In genomic region chr1:134163476-134163875, GRCm38 (mm10) we compare ENCODE assay signal across 35 mouse cellular contexts. TPM values are rescaled to one million over a fixed set of nuclear protein-coding genes. Genes with fewer than 3 reads are reported as not detected.
A peak's percentile ranks its signal among the peaks of the same experiment; 100 is the strongest.
DNase-seq lines count a peak whose midpoint lies in the region; ATAC-seq lines count a peak whose summit lies in the region.
"Had no signal": no experiment of that assay in that cellular context is flagged by ENCODE, and none has a peak within 500 bp of the region (broad histone marks: within the 10 kb centered on the region; RNA-seq: fewer than 3 reads in every experiment).

No protein-coding gene starts in this region.

- no peaks in the 10 kb centered on the region for H3K27me3 ChIP-seq in kidney, embryonic 15.5 days
- H3K27me3 ChIP-seq in liver, embryonic 11.5 days (replicated peaks; ENCODE audit: control insufficient read depth, insufficient read depth, low read length), result no peaks in the 10 kb centered on the region
- H3K27me3 ChIP-seq in liver, embryonic 16.5 days (ENCODE audit: control insufficient read depth, insufficient read depth, low read depth, low read length), result no peaks in the 10 kb centered on the region
- H3K27me3 ChIP-seq: embryonic facial prominence, embryonic 15.5 days; forebrain, embryonic 12.5 days; limb, embryonic 12.5 days; neural tube, embryonic 12.5 days had no signal

- H3K36me3 ChIP-seq in kidney, embryonic 15.5 days, result no peaks in the 10 kb centered on the region
- no peaks in the 10 kb centered on the region for H3K36me3 ChIP-seq in liver, embryonic 11.5 days (ENCODE audit: control insufficient read depth, insufficient read depth, low read length)
- no peaks in the 10 kb centered on the region for H3K36me3 ChIP-seq in liver, embryonic 16.5 days (ENCODE audit: control insufficient read depth, insufficient read depth)
- H3K36me3 ChIP-seq: embryonic facial prominence, embryonic 10.5 days; embryonic facial prominence, embryonic 15.5 days; forebrain, embryonic 12.5 days; G1E; limb, embryonic 12.5 days; midbrain, embryonic 10.5 days; neural tube, embryonic 12.5 days had no signal

- no peak overlapping the region for H3K4me3 ChIP-seq in kidney, embryonic 15.5 days (replicated peaks)
- no peak overlapping the region for H3K4me3 ChIP-seq in liver, embryonic 11.5 days (ENCODE audit: low read depth, low read length)
- no peak overlapping the region for H3K4me3 ChIP-seq in liver, embryonic 16.5 days (ENCODE audit: low read depth, low read length)
- H3K4me3 ChIP-seq: embryonic facial prominence, embryonic 10.5 days; embryonic facial prominence, embryonic 15.5 days; forebrain, embryonic 12.5 days; layer of hippocampus, adult 2 months; left cerebral cortex, adult 2 months; limb, embryonic 12.5 days; midbrain, embryonic 10.5 days; myocyte; neural tube, embryonic 12.5 days had no signal

- H3K9me3 ChIP-seq in kidney, embryonic 15.5 days (replicated peaks), result no peaks in the 10 kb centered on the region
- no peaks in the 10 kb centered on the region for H3K9me3 ChIP-seq in liver, embryonic 11.5 days (ENCODE audit: control insufficient read depth, low read length)
- no peaks in the 10 kb centered on the region for H3K9me3 ChIP-seq in liver, embryonic 16.5 days (replicated peaks; ENCODE audit: control insufficient read depth, low read length)
- H3K9me3 ChIP-seq: embryonic facial prominence, embryonic 15.5 days; forebrain, embryonic 12.5 days; G1E; limb, embryonic 12.5 days; midbrain, embryonic 10.5 days; neural tube, embryonic 12.5 days had no signal

- DNase-seq in kidney, adult 11 months, result peak; percentile 28
- DNase-seq in liver, result peak; percentile 25
- no peak for DNase-seq in liver, embryonic 11.5 days (ENCODE audit: low spot score)
- DNase-seq in kidney, postnatal 25 days, result peak; percentile 25 to 71
- no peak for DNase-seq in urinary bladder, adult 2 months (ENCODE audit: low spot score)
- DNase-seq: adrenal gland, postnatal 10 days; cerebellum, adult 8-10 months; cerebellum, postnatal 25 days; forebrain, postnatal 0 days; gastrocnemius, postnatal 14 days; heart, postnatal 14 days; lung, adult 2 months; lung, postnatal 10 days; right cerebral cortex, postnatal 4 days; thymus, adult 2 months had no signal

- H3K4me1 ChIP-seq in kidney, embryonic 15.5 days, result no peaks in the 10 kb centered on the region
- H3K4me1 ChIP-seq in liver, embryonic 11.5 days (replicated peaks; ENCODE audit: control insufficient read depth, insufficient read depth, low read length), result peaks cover 3% of the 10 kb centered on the region; the same call in 1 of the 2 replicates
- H3K4me1 ChIP-seq in liver, embryonic 16.5 days (ENCODE audit: control insufficient read depth, low read depth, low read length), result peaks cover 3% of the 10 kb centered on the region
- H3K4me1 ChIP-seq: embryonic facial prominence, embryonic 15.5 days; limb, embryonic 12.5 days; neural tube, embryonic 12.5 days had no signal

- H3K9ac ChIP-seq in kidney, embryonic 15.5 days, result no peak overlapping the region
- H3K9ac ChIP-seq in liver, embryonic 11.5 days (ENCODE audit: low read depth, low read length), result no peak overlapping the region
- H3K9ac ChIP-seq in liver, embryonic 16.5 days (ENCODE audit: low read depth, low read length), result no peak overlapping the region
- H3K9ac ChIP-seq: embryonic facial prominence, embryonic 15.5 days; forebrain, embryonic 12.5 days; forebrain, postnatal 0 days; limb, embryonic 12.5 days; neural tube, embryonic 12.5 days had no signal

- H3K27ac ChIP-seq in kidney, embryonic 15.5 days, result no peak overlapping the region
- no peak overlapping the region for H3K27ac ChIP-seq in liver, embryonic 11.5 days (ENCODE audit: low read depth, low read length)
- no peak overlapping the region for H3K27ac ChIP-seq in liver, embryonic 16.5 days (ENCODE audit: low read length)
- H3K27ac ChIP-seq: embryonic facial prominence, embryonic 10.5 days; embryonic facial prominence, embryonic 15.5 days; forebrain, embryonic 12.5 days; layer of hippocampus, adult 2 months; left cerebral cortex, adult 2 months; limb, embryonic 12.5 days; midbrain, embryonic 10.5 days; neural tube, embryonic 12.5 days had no signal

- 77% methylated on average over 7 of the region's 7 CpGs for WGBS in kidney, embryonic 15.5 days
- WGBS in liver, embryonic 11.5 days, result 82% methylated on average over 7 of the region's 7 CpGs
- 61% methylated on average over 7 of the region's 7 CpGs for WGBS in liver, embryonic 16.5 days (ENCODE audit: insufficient replicate concordance)

- no peak for ATAC-seq in kidney, embryonic 15.5 days (replicated peaks; ENCODE audit: low FRiP score)
- no peak for ATAC-seq in liver, embryonic 11.5 days (replicated peaks; ENCODE audit: low FRiP score)
- ATAC-seq in liver, embryonic 16.5 days (ENCODE audit: low read depth), result peak; percentile 83
- no peak for ATAC-seq in megakaryocyte, adult 5-6 weeks (ENCODE audit: poor library complexity, severe bottlenecking)
- ATAC-seq: forebrain, postnatal 0 days; hindbrain, embryonic 16.5 days had no signal

- no peak overlapping the region for H3K4me2 ChIP-seq in kidney, embryonic 15.5 days
- H3K4me2 ChIP-seq in liver, embryonic 11.5 days, result no peak overlapping the region
- H3K4me2 ChIP-seq in liver, embryonic 16.5 days (ENCODE audit: low read depth, low read length), result no peak overlapping the region
- H3K4me2 ChIP-seq: embryonic facial prominence, embryonic 15.5 days; forebrain, embryonic 12.5 days; limb, embryonic 12.5 days; neural tube, embryonic 12.5 days had no signal

RNA-seq across cellular contexts. Expression of gene Chil1, which starts 18.5 kb away (rescaled TPM):
- polyA plus RNA-seq in kidney, embryonic 15.5 days (2015; fragmentation: Nextera tagmentation; extraction: Ambion mirVana), result 1.7 and 2.2 TPM in 2 replicates
- 0.41 and 0.49 TPM in 2 replicates for polyA plus RNA-seq in liver, embryonic 11.5 days (2014; fragmentation: Nextera tagmentation; extraction: Ambion mirVana)
- 16.1 and 19.9 TPM in 2 replicates for polyA plus RNA-seq in liver, embryonic 16.5 days (2015; fragmentation: Nextera tagmentation; extraction: Ambion mirVana)
- total RNA-seq in megakaryocyte, adult 5-6 weeks (2015), result 137 and 168 TPM in 2 replicates
- 120 and 142 TPM in 2 replicates for total RNA-seq in megakaryocyte, adult 5-6 weeks (2017)
- polyA plus RNA-seq in urinary bladder, adult 2 months (2012; rRNA removed), result 0.10 and 0.44 TPM in 2 replicates
- total RNA-seq: G1E had no signal
- polyA plus RNA-seq: G1E had no signal

RNA-seq across cellular contexts. Expression of gene Mybph, which starts 29.8 kb away (rescaled TPM):
- polyA plus RNA-seq in kidney, embryonic 15.5 days (2015; fragmentation: Nextera tagmentation; extraction: Ambion mirVana), result 6.1 and 9.3 TPM in 2 replicates
- 0.36 and 0.71 TPM in 2 replicates for polyA plus RNA-seq in liver, embryonic 11.5 days (2014; fragmentation: Nextera tagmentation; extraction: Ambion mirVana)
- polyA plus RNA-seq in liver, embryonic 16.5 days (2015; fragmentation: Nextera tagmentation; extraction: Ambion mirVana), result 0.55 and 1.7 TPM in 2 replicates
- 0.09 and 0.16 TPM in 2 replicates for total RNA-seq in megakaryocyte, adult 5-6 weeks (2015)
- not detected in 2 replicates for total RNA-seq in megakaryocyte, adult 5-6 weeks (2017)
- polyA plus RNA-seq in urinary bladder, adult 2 months (2012; rRNA removed), result 0.09 TPM in 1 of 2 replicates, not detected in the other
- total RNA-seq: granulocyte monocyte progenitor cell, adult 5-6 weeks; heart, postnatal 14 days; layer of hippocampus, adult 2 months; midbrain, postnatal 0 days had no signal
- polyA plus RNA-seq: G1E; intestine, embryonic 14.5 days; midbrain, postnatal 0 days; spleen, adult 2 months had no signal

RNA-seq across cellular contexts. Expression of gene Chit1, which starts 52.4 kb away (rescaled TPM):
- polyA plus RNA-seq in kidney, embryonic 15.5 days (2015; fragmentation: Nextera tagmentation; extraction: Ambion mirVana), result 0.30 and 0.31 TPM in 2 replicates
- not detected in 2 replicates for polyA plus RNA-seq in liver, embryonic 11.5 days (2014; fragmentation: Nextera tagmentation; extraction: Ambion mirVana)
- polyA plus RNA-seq in liver, embryonic 16.5 days (2015; fragmentation: Nextera tagmentation; extraction: Ambion mirVana), result 0.19 and 0.20 TPM in 2 replicates
- total RNA-seq in megakaryocyte, adult 5-6 weeks (2015), result 0.16 and 0.83 TPM in 2 replicates
- total RNA-seq in megakaryocyte, adult 5-6 weeks (2017), result 0.07 TPM in 1 of 2 replicates, not detected in the other
- 0.04 TPM in 1 of 2 replicates, not detected in the other for polyA plus RNA-seq in urinary bladder, adult 2 months (2012; rRNA removed)
- total RNA-seq: G1E; gastrocnemius, postnatal 14 days; heart, postnatal 14 days; left cerebral cortex, adult 2 months; left cerebral cortex, postnatal 25 days had no signal
- polyA plus RNA-seq: embryonic facial prominence, embryonic 10.5 days; forebrain, embryonic 12.5 days; G1E; hindbrain, embryonic 11.5 days; intestine, embryonic 14.5 days; limb, embryonic 12.5 days; midbrain, embryonic 10.5 days; spleen, adult 2 months had no signal

Comparison
In these comparisons a context has a peak if more than half of its experiments do, and no peak if none do; other contexts are left out.
1. DNase-seq: peak in kidney, adult 11 months (single experiment), liver (single experiment) and kidney, postnatal 25 days (2 of 2); none in liver, embryonic 11.5 days (single experiment) and urinary bladder, adult 2 months (single experiment).